Mouse (Mus musculus): Measurements from ENCODE around the gene Fbxw8. TPM values are rescaled to one million over a fixed set of nuclear protein-coding genes. Genes with fewer than 3 reads are reported as not detected.
A peak's percentile ranks its signal among the peaks of the same experiment; 100 is the strongest.

Fbxw8 gene
- total and polyA plus RNA-seq, 2 experiments, result 15.9 to 31.7 TPM

DNA sequence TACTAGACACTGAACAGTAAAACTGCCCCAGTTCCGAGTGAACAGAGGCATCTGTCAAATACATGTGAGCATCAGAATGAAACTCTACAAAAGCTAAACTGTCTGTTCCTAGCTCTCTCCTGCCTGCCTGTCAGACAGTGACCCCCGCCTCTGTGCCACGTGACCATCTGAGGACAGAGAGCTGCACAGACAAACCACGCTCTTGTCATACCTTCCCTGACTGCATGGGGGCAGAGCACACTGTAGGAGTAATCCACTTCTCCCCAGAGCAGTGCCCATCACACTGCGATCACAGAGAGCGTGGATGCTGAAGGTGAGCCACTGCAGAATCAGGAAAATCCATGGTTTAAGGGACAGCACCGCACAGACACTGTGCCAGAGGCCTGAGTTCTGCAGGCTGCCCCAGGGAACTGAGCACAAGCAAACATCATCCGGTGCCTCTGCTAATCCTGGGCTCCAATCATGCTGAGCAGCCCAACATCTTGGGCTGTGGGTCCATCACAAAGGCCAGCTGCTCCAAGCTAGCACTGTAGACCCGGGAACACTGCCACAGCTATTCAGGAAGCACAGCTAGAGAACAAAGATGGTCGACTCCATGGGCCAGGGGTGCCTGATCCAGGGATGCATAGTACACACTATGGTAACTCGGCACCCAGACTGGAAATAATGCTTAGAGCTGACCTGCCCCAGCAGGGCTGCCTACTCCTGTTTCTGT, 61.8 kb downstream of the Fbxw8 start:
- Histone ChIP-seq H3K79me2 (ENCODE audit: control insufficient read depth, insufficient read depth, low read length) (no peaks in the 10 kb centered on the region; the same call in 1 of the 2 replicates), H3K9ac (ENCODE audit: low read depth, low read length) (no peak overlapping the region), H3K36me3 (ENCODE audit: control insufficient read depth, insufficient read depth, low read length) (peaks cover 4% of the 10 kb centered on the region; the same call in 1 of the 2 replicates), H3K4me1 (ENCODE audit: control insufficient read depth, insufficient read depth, low read length) (no peaks in the 10 kb centered on the region), H3K4me3 (ENCODE audit: insufficient read depth, low read depth, low read length) (no peak overlapping the region), H3K27me3 (ENCODE audit: control insufficient read depth, insufficient read depth, low read length) (no peaks in the 10 kb centered on the region), H3K27ac (replicated peaks; ENCODE audit: insufficient read depth, low read depth, low read length) (no peak overlapping the region)
- TF ChIP-seq CTCF (IDR thresholded peaks at IDR 0.05; ENCODE audit: low read depth, low read length), result no peak
- TF ChIP-seq POLR2A (IDR thresholded peaks at IDR 0.05; ENCODE audit: extremely low read depth, insufficient read depth, low read length), result no peak
- DNase-seq (ENCODE audit: extremely low read depth, low read depth, low spot score), result no peak
- WGBS, result 91% methylated on average over 11 of the region's 11 CpGs

DNA sequence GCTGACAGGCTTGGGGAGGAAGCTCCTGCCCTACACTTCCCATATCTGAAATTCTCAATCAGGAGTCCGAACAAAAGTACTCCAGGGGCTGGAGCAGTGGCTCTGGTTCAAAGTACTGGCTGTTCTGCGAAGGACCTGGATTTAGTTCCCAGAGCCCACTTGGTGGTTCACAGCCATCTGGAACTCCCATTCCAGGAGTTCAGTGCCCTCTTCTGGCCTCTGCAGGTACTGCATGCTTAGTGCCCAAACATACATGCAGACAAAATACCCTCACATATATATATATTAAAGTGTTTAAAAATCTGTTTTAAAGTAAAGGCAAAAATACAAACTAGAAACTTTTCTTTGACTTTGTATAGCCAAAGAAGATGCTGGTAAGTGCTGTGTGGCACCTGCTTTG, 64.4 kb downstream of the Fbxw8 start:
- Histone ChIP-seq H3K4me3 (ENCODE audit: insufficient read depth, low read depth, low read length) (no peak overlapping the region), H3K79me2 (ENCODE audit: control insufficient read depth, insufficient read depth, low read length) (no peaks in the 10 kb centered on the region; the same call in 1 of the 2 replicates), H3K27me3 (ENCODE audit: control insufficient read depth, insufficient read depth, low read length) (no peaks in the 10 kb centered on the region), H3K4me1 (ENCODE audit: control insufficient read depth, insufficient read depth, low read length) (no peaks in the 10 kb centered on the region), H3K9ac (ENCODE audit: low read depth, low read length) (no peak overlapping the region), H3K36me3 (ENCODE audit: control insufficient read depth, insufficient read depth, low read length) (peaks cover 4% of the 10 kb centered on the region; the same call in 1 of the 2 replicates), H3K27ac (replicated peaks; ENCODE audit: insufficient read depth, low read depth, low read length) (no peak overlapping the region)
- WGBS, result 97% methylated on average over 2 of the region's 2 CpGs
- peak; percentile 14 for DNase-seq (ENCODE audit: extremely low read depth, low read depth, low spot score)
- peak; percentile 58 for TF ChIP-seq CTCF (IDR thresholded peaks at IDR 0.05; ENCODE audit: low read depth, low read length)
- TF ChIP-seq POLR2A (IDR thresholded peaks at IDR 0.05; ENCODE audit: extremely low read depth, insufficient read depth, low read length), result no peak

DNA sequence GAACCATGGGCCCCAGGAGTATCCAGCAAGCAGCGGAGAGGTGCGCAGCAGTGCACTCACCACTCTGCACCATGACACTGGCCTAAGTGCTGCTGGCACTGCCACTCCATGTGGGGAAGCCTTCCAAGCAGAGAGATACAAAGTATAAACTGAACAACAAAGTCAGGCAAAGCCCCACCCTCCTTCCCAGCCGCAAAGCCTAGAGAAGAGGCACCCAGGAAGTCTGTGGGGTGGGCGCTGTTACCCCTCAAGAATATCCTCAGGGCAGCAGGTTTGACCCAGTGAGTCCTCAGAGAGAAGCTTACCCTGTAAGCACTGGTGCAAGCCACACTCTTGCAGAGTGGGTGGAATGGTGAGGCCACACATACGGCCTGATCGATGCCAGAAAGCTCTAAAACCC, 65.2 kb downstream of the Fbxw8 start:
- 99% methylated on average over 6 of the region's 6 CpGs for WGBS
- H3K4me1 ChIP-seq (ENCODE audit: control insufficient read depth, insufficient read depth, low read length), result no peaks in the 10 kb centered on the region
- H3K36me3 ChIP-seq (ENCODE audit: control insufficient read depth, insufficient read depth, low read length), result peaks cover 1% of the 10 kb centered on the region; the same call in 1 of the 2 replicates
- TF ChIP-seq POLR2A (IDR thresholded peaks at IDR 0.05; ENCODE audit: extremely low read depth, insufficient read depth, low read length) (no peak), CTCF (IDR thresholded peaks at IDR 0.05; ENCODE audit: low read depth, low read length) (no peak)
- no peak overlapping the region for H3K9ac ChIP-seq (ENCODE audit: low read depth, low read length)
- no peak overlapping the region for H3K27ac ChIP-seq (replicated peaks; ENCODE audit: insufficient read depth, low read depth, low read length)
- no peaks in the 10 kb centered on the region; the same call in 1 of the 2 replicates for H3K79me2 ChIP-seq (ENCODE audit: control insufficient read depth, insufficient read depth, low read length)
- no peaks in the 10 kb centered on the region for H3K27me3 ChIP-seq (ENCODE audit: control insufficient read depth, insufficient read depth, low read length)
- no peak for DNase-seq (ENCODE audit: extremely low read depth, low read depth, low spot score)
- H3K4me3 ChIP-seq (ENCODE audit: insufficient read depth, low read depth, low read length), result no peak overlapping the region

DNA sequence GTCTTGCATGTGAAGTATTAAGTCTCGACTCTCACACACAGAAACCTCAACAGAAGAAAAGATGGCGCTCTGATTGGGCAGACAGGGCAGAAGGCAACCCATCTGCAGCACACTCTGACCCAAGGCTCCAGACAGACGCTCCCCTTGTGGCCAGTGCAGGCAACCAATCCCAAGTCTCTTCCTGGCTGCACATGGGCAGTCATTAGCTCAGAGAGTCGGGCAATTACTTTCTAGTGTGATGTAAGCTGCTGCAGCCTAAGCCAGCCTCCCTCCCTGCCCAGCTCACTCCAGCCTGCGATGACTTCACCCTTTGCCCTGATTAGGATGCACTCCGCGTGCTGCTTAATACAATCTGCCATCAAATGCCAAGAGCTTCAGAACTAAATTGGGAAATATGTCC, 66.2 kb downstream of the Fbxw8 start:
- 59% methylated on average over 7 of the region's 7 CpGs for WGBS
- Histone ChIP-seq H3K9ac (ENCODE audit: low read depth, low read length) (no peak overlapping the region), H3K27ac (replicated peaks; ENCODE audit: insufficient read depth, low read depth, low read length) (no peak overlapping the region), H3K4me3 (ENCODE audit: insufficient read depth, low read depth, low read length) (no peak overlapping the region), H3K79me2 (ENCODE audit: control insufficient read depth, insufficient read depth, low read length) (no peaks in the 10 kb centered on the region; the same call in 1 of the 2 replicates), H3K27me3 (ENCODE audit: control insufficient read depth, insufficient read depth, low read length) (no peaks in the 10 kb centered on the region), H3K36me3 (ENCODE audit: control insufficient read depth, insufficient read depth, low read length) (peaks cover 1% of the 10 kb centered on the region; the same call in 1 of the 2 replicates), H3K4me1 (ENCODE audit: control insufficient read depth, insufficient read depth, low read length) (no peaks in the 10 kb centered on the region)
- no peak for TF ChIP-seq POLR2A (IDR thresholded peaks at IDR 0.05; ENCODE audit: extremely low read depth, insufficient read depth, low read length)
- TF ChIP-seq CTCF (IDR thresholded peaks at IDR 0.05; ENCODE audit: low read depth, low read length), result no peak
- peak; percentile 51 for DNase-seq (ENCODE audit: extremely low read depth, low read depth, low spot score)

DNA sequence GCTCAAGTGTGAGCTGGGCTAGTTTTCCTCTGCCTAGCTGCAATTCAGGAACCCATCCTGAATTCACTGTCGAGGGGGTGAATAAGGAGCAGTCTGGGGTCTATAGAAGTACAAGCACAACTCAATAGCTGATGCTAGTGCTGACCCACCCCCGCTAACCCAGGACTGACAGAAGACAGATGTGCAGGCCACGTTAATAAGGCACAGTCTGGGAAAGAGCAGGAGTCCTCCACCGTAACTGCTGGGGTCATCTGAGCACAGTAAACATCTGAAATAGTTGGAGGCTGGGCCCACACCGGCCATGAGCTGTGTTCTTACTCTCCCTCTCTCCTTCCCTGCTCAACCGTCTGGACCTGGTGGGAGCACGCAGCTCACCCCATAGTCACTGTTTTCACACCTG, 68.3 kb downstream of the Fbxw8 start:
- no peaks in the 10 kb centered on the region for H3K27me3 ChIP-seq (ENCODE audit: control insufficient read depth, insufficient read depth, low read length)
- no peak overlapping the region for H3K9ac ChIP-seq (ENCODE audit: low read depth, low read length)
- no peak overlapping the region for H3K27ac ChIP-seq (replicated peaks; ENCODE audit: insufficient read depth, low read depth, low read length)
- H3K4me3 ChIP-seq (ENCODE audit: insufficient read depth, low read depth, low read length), result no peak overlapping the region
- H3K79me2 ChIP-seq (ENCODE audit: control insufficient read depth, insufficient read depth, low read length), result no peaks in the 10 kb centered on the region; the same call in 1 of the 2 replicates
- no peak for TF ChIP-seq POLR2A (IDR thresholded peaks at IDR 0.05; ENCODE audit: extremely low read depth, insufficient read depth, low read length)
- TF ChIP-seq CTCF (IDR thresholded peaks at IDR 0.05; ENCODE audit: low read depth, low read length), result no peak
- DNase-seq (ENCODE audit: extremely low read depth, low read depth, low spot score), result no peak
- H3K4me1 ChIP-seq (ENCODE audit: control insufficient read depth, insufficient read depth, low read length), result no peaks in the 10 kb centered on the region
- WGBS, result 79% methylated on average over 7 of the region's 7 CpGs
- H3K36me3 ChIP-seq (ENCODE audit: control insufficient read depth, insufficient read depth, low read length), result peaks cover 1% of the 10 kb centered on the region; the same call in 1 of the 2 replicates

DNA sequence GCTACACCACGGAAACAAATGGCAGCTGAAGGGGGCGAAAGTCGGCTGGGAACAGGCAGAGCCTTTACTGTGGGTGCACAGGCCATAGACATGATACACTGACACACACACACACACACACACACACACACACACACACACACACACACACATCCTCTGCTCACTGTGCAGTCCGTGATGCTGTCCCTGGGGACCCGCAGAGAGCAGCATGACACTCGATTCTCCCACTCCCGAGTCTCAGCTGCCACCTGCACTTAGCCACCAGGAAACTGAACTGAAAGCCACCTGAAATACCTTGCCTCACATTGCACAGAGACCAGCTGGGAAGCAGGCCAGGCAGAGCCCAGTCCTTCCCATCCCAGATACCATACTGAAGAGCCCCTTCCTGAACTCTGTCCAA, 70.0 kb downstream of the Fbxw8 start:
- no peak overlapping the region for H3K9ac ChIP-seq (ENCODE audit: low read depth, low read length)
- no peaks in the 10 kb centered on the region for H3K36me3 ChIP-seq (ENCODE audit: control insufficient read depth, insufficient read depth, low read length)
- no peaks in the 10 kb centered on the region for H3K4me1 ChIP-seq (ENCODE audit: control insufficient read depth, insufficient read depth, low read length)
- no peak overlapping the region for H3K4me3 ChIP-seq (ENCODE audit: insufficient read depth, low read depth, low read length)
- no peak for TF ChIP-seq POLR2A (IDR thresholded peaks at IDR 0.05; ENCODE audit: extremely low read depth, insufficient read depth, low read length)
- no peak for TF ChIP-seq CTCF (IDR thresholded peaks at IDR 0.05; ENCODE audit: low read depth, low read length)
- no peak overlapping the region for H3K27ac ChIP-seq (replicated peaks; ENCODE audit: insufficient read depth, low read depth, low read length)
- 89% methylated on average over 7 of the region's 7 CpGs for WGBS
- H3K27me3 ChIP-seq (ENCODE audit: control insufficient read depth, insufficient read depth, low read length), result no peaks in the 10 kb centered on the region
- no peak for DNase-seq (ENCODE audit: extremely low read depth, low read depth, low spot score)
- H3K79me2 ChIP-seq (ENCODE audit: control insufficient read depth, insufficient read depth, low read length), result no peaks in the 10 kb centered on the region
